8 mouse cellular contexts compared by ENCODE assay signal in the genomic region with DNA sequence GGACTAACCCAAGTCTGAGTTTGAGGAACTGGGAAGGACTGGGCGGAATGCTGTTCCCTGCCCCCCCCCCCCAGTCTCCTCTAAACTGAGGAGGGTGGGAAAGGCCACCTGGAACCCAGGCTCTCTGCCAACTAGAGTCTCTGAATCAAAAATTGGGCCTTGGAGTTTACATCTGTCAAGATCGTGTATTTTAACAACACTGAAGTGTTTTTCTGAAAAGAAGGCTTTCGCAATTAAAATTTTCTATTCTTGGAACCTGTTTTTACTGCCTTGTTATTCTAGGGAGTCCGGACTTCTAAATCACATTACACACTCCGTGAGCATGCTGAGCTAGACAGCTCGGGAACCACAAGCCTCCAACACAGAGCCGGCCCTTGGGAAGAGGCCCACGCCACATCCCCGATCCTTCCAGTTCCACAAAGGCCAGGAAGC. TPM values are rescaled to one million over a fixed set of nuclear protein-coding genes. Genes with fewer than 3 reads are reported as not detected.
DNase-seq lines count a peak whose midpoint lies in the region; ATAC-seq lines count a peak whose summit lies in the region.

No protein-coding gene starts in this region.

- peaks cover 44% of the 10 kb centered on the region for H3K4me1 ChIP-seq in heart, embryonic 12.5 days (replicated peaks)
- peaks cover 29% of the 10 kb centered on the region for H3K4me1 ChIP-seq in stomach, embryonic 15.5 days
- H3K4me1 ChIP-seq in liver, embryonic 11.5 days (replicated peaks; ENCODE audit: control insufficient read depth, insufficient read depth, low read length): peaks cover 10% of the 10 kb centered on the region

- no peaks in the 10 kb centered on the region for H3K27me3 ChIP-seq in heart, embryonic 12.5 days (replicated peaks)
- no peaks in the 10 kb centered on the region for H3K27me3 ChIP-seq in stomach, embryonic 15.5 days (replicated peaks)
- H3K27me3 ChIP-seq in liver, embryonic 11.5 days (replicated peaks; ENCODE audit: control insufficient read depth, insufficient read depth, low read length): no peaks in the 10 kb centered on the region

- no peaks in the 10 kb centered on the region for H3K36me3 ChIP-seq in heart, embryonic 12.5 days
- H3K36me3 ChIP-seq in stomach, embryonic 15.5 days: no peaks in the 10 kb centered on the region
- H3K36me3 ChIP-seq in liver, embryonic 11.5 days (ENCODE audit: control insufficient read depth, insufficient read depth, low read length): no peaks in the 10 kb centered on the region

- H3K4me2 ChIP-seq in heart, embryonic 12.5 days: no peak overlapping the region
- no peak overlapping the region for H3K4me2 ChIP-seq in stomach, embryonic 15.5 days
- H3K4me2 ChIP-seq in liver, embryonic 11.5 days: no peak overlapping the region

- H3K9ac ChIP-seq in heart, embryonic 12.5 days: no peak overlapping the region
- H3K9ac ChIP-seq in stomach, embryonic 15.5 days: no peak overlapping the region
- no peak overlapping the region for H3K9ac ChIP-seq in liver, embryonic 11.5 days (ENCODE audit: low read depth, low read length)

- no peaks in the 10 kb centered on the region for H3K9me3 ChIP-seq in heart, embryonic 12.5 days (replicated peaks)
- no peaks in the 10 kb centered on the region for H3K9me3 ChIP-seq in stomach, embryonic 15.5 days
- no peaks in the 10 kb centered on the region for H3K9me3 ChIP-seq in liver, embryonic 11.5 days (ENCODE audit: control insufficient read depth, low read length)

- DNase-seq in heart, adult 11 months: peak; percentile 97
- peak; percentile 50 for DNase-seq in right cerebral cortex, postnatal 4 days
- no peak for DNase-seq in right cerebral cortex, postnatal 36 days (ENCODE audit: low spot score in 2 of 2)
- DNase-seq in kidney, postnatal 36 days: peak; percentile 40 to 50
- DNase-seq in liver, embryonic 11.5 days (ENCODE audit: low spot score): no peak
- DNase-seq in cerebellum, postnatal 4 days (ENCODE audit: low spot score in 2 of 2): no peak

- ATAC-seq in heart, embryonic 12.5 days (ENCODE audit: insufficient number of reproducible peaks, low FRiP score): no peak
- no peak for ATAC-seq in stomach, embryonic 15.5 days (ENCODE audit: insufficient read depth, low FRiP score, low read depth)
- ATAC-seq in liver, embryonic 11.5 days (replicated peaks; ENCODE audit: low FRiP score): no peak

- no peak overlapping the region for H3K4me3 ChIP-seq in heart, embryonic 12.5 days
- no peak overlapping the region for H3K4me3 ChIP-seq in stomach, embryonic 15.5 days (replicated peaks)
- H3K4me3 ChIP-seq in liver, embryonic 11.5 days (ENCODE audit: low read depth, low read length): no peak overlapping the region

- 67% methylated on average over 9 of the region's 9 CpGs for WGBS in heart, embryonic 12.5 days
- 40% methylated on average over 9 of the region's 9 CpGs for WGBS in stomach, embryonic 15.5 days
- 72% methylated on average over 9 of the region's 9 CpGs for WGBS in liver, embryonic 11.5 days

- H3K27ac ChIP-seq in heart, embryonic 12.5 days (ENCODE audit: poor library complexity, severe bottlenecking): no peak overlapping the region
- H3K27ac ChIP-seq in stomach, embryonic 15.5 days: peak overlapping the region; percentile 41; the same call in 1 of the 2 replicates
- H3K27ac ChIP-seq in liver, embryonic 11.5 days (ENCODE audit: low read depth, low read length): no peak overlapping the region

RNA-seq across cellular contexts. Expression of gene Rasa3, which starts 36.9 kb away (rescaled TPM):
- polyA plus RNA-seq in heart, embryonic 12.5 days (2016; fragmentation: Nextera tagmentation; extraction: Ambion mirVana): 35.1 and 41.5 TPM in 2 replicates
- 26.0 and 27.0 TPM in 2 replicates for polyA plus RNA-seq in stomach, embryonic 15.5 days (2015; fragmentation: Nextera tagmentation; extraction: Ambion mirVana)
- polyA plus RNA-seq in liver, embryonic 11.5 days (2014; fragmentation: Nextera tagmentation; extraction: Ambion mirVana): 37.2 and 38.2 TPM in 2 replicates

Comparison
In these comparisons a context has a peak if more than half of its experiments do, and no peak if none do; other contexts are left out.
1. DNase-seq: peak in heart, adult 11 months (single experiment), right cerebral cortex, postnatal 4 days (single experiment) and kidney, postnatal 36 days (2 of 2); none in right cerebral cortex, postnatal 36 days (0 of 2), liver, embryonic 11.5 days (single experiment) and cerebellum, postnatal 4 days (0 of 2).